Mouse (Mus musculus) CH12.LX (cell line): Measurements from ENCODE around the gene Sv2a. TPM values are rescaled to one million over a fixed set of nuclear protein-coding genes. Genes with fewer than 3 reads are reported as not detected.

Experiments
- DNase-seq: peaks from one replicate; pipeline ENCODE4 v3.0.0-alpha.2; 2013; ENCODE audit errors: extremely low read depth
- H3K27ac ChIP-seq: 2 replicates; pipeline ENCODE4 v1.5.1; 2012; ENCODE audit warnings: low read depth, mild to moderate bottlenecking, control low read depth, moderate library complexity; ENCODE audit not compliant: insufficient read depth
- H3K27me3 ChIP-seq: replicated peaks from 2 replicates; pipeline ENCODE3; 2012; ENCODE audit warnings: inconsistent platforms
- H3K36me3 ChIP-seq, 2 experiments: replicated peaks in 1 of 2; 2 replicates each; pipeline versions ENCODE3 to v1.6.1; 2012; ENCODE audit warnings: inconsistent platforms in 1 of 2, low read length in 1 of 2, mild to moderate bottlenecking in 1 of 2, mixed read lengths in 1 of 2, moderate library complexity in 1 of 2; ENCODE audit not compliant: control insufficient read depth in 1 of 2, insufficient read depth in 1 of 2
- H3K4me1 ChIP-seq, 2 experiments: 2 replicates each; pipeline ENCODE4 v1.6.1; 2012; ENCODE audit warnings: inconsistent platforms in 1 of 2, moderate library complexity in 1 of 2; ENCODE audit not compliant: insufficient read depth in 2 of 2, control insufficient read depth in 1 of 2
- H3K4me2 ChIP-seq: 2 replicates; pipeline ENCODE4 v1.6.1; 2012; ENCODE audit warnings: low read depth, mild to moderate bottlenecking, control low read depth; ENCODE audit not compliant: poor library complexity, insufficient read depth, severe bottlenecking
- H3K4me3 ChIP-seq, 3 experiments: fragments of 150-350 bp in 1 of 3; sonication (generic) in 1 of 3; replicated peaks in 1 of 3; 2 replicates each; pipeline versions ENCODE3 to v1.5.1; 2011 to 2012; ENCODE audit warnings: low read depth in 2 of 3, low read length in 2 of 3, mild to moderate bottlenecking in 2 of 3, moderate library complexity in 2 of 3, control low read depth in 1 of 3, improper control_type of control experiment in 1 of 3, inconsistent platforms in 1 of 3, mixed read lengths in 1 of 3; ENCODE audit not compliant: poor library complexity in 1 of 3
- H3K79me2 ChIP-seq: replicated peaks from 2 replicates; pipeline ENCODE4 v1.6.1; 2012; ENCODE audit warnings: mild to moderate bottlenecking, moderate library complexity; ENCODE audit not compliant: control insufficient read depth, poor library complexity, insufficient read depth, severe bottlenecking; ENCODE audit errors: extremely low read depth
- H3K9ac ChIP-seq: 2 replicates; pipeline ENCODE4 v1.6.1; 2012; ENCODE audit warnings: low read depth, mild to moderate bottlenecking, control low read depth, moderate library complexity; ENCODE audit not compliant: insufficient read depth
- H3K9me3 ChIP-seq: replicated peaks from 2 replicates; pipeline ENCODE3; 2012; ENCODE audit warnings: low read length, inconsistent platforms, mixed read lengths
- BHLHE40 ChIP-seq: IDR thresholded peaks from 2 replicates; pipeline ENCODE4 v1.6.1; 2011; ENCODE audit warnings: mild to moderate bottlenecking, low read depth, low read length, improper control_type of control experiment
- CHD1 ChIP-seq: IDR thresholded peaks from 2 replicates; pipeline ENCODE4 v1.6.1; 2012; ENCODE audit warnings: low read depth, low read length, improper control_type of control experiment, inconsistent platforms
- CHD2 ChIP-seq: IDR thresholded peaks from 2 replicates; pipeline ENCODE4 v1.6.1; 2011; ENCODE audit warnings: low read length, improper control_type of control experiment
- CTCF ChIP-seq, 2 experiments: IDR thresholded peaks in 1 of 2; conservative IDR thresholded peaks in 1 of 2; 2 replicates each; pipeline ENCODE4 v1.5.1; 2011 to 2012; ENCODE audit warnings: low read depth in 2 of 2, low read length in 2 of 2, improper control_type of control experiment in 1 of 2, inconsistent platforms in 1 of 2, mild to moderate bottlenecking in 1 of 2, moderate library complexity in 1 of 2
- EP300 ChIP-seq: IDR thresholded peaks from 2 replicates; pipeline ENCODE4 v1.6.1; 2011; ENCODE audit warnings: low read length, improper control_type of control experiment
- JUND ChIP-seq: conservative IDR thresholded peaks from 2 replicates; pipeline ENCODE4 v1.6.1; 2011; ENCODE audit warnings: low read depth, low read length, improper control_type of control experiment
- MAX ChIP-seq: IDR thresholded peaks from 2 replicates; pipeline ENCODE4 v1.6.1; 2011; ENCODE audit warnings: low read length, improper control_type of control experiment
- MAZ ChIP-seq: IDR thresholded peaks from 2 replicates; pipeline ENCODE4 v1.6.1; 2012; ENCODE audit warnings: low read depth, mild to moderate bottlenecking, inconsistent platforms, low read length, improper control_type of control experiment, moderate library complexity
- MEF2A ChIP-seq: IDR thresholded peaks from 2 replicates; pipeline ENCODE4 v1.6.1; 2014; ENCODE audit warnings: low read depth, mild to moderate bottlenecking, inconsistent platforms, low read length, improper control_type of control experiment, borderline replicate concordance
- NELFE ChIP-seq: IDR thresholded peaks from 2 replicates; pipeline ENCODE4 v1.6.1; 2011; ENCODE audit warnings: low read depth, low read length, improper control_type of control experiment
- RAD21 ChIP-seq: IDR thresholded peaks from 2 replicates; pipeline ENCODE4 v1.6.1; 2011; ENCODE audit warnings: low read depth, mild to moderate bottlenecking, low read length, improper control_type of control experiment, moderate library complexity
- RCOR1 ChIP-seq: conservative IDR thresholded peaks from 2 replicates; pipeline ENCODE4 v1.6.1; 2012; ENCODE audit warnings: low read depth, mild to moderate bottlenecking, inconsistent platforms, low read length, improper control_type of control experiment
- SMC3 ChIP-seq: IDR thresholded peaks from 2 replicates; pipeline ENCODE4 v1.6.1; 2011; ENCODE audit warnings: low read depth, low read length, improper control_type of control experiment
- USF1 ChIP-seq: IDR thresholded peaks from 2 replicates; pipeline ENCODE4 v1.6.1; 2014; ENCODE audit warnings: low read depth, mild to moderate bottlenecking, inconsistent platforms, low read length, improper control_type of control experiment
- ZC3H11A ChIP-seq: IDR thresholded peaks from 2 replicates; pipeline ENCODE4 v1.6.1; 2012; ENCODE audit warnings: low read depth, mild to moderate bottlenecking, inconsistent platforms, low read length, improper control_type of control experiment
- dilution Hi-C: fragments of 300-500 bp; cut with MboI; formaldehyde crosslinking; loops from 2 replicates; pipeline ENCODE4 v1.14.3; 2020; ENCODE audit warnings: low sequenced_read_pairs; ENCODE audit not compliant: extremely low pct_unique_long_range_greater_than_20kb, extremely low pct_ligation_motif_present
- in situ Hi-C: fragments of 300-500 bp; cut with MboI; formaldehyde crosslinking; loops from 3 replicates; pipeline ENCODE4 v1.14.3; 2019; ENCODE audit warnings: low sequenced_read_pairs, low pct_ligation_motif_present, low pct_unique_long_range_greater_than_20kb, mixed read lengths
- polyA plus RNA-seq: library from polyadenylated mRNA; unstranded; fragments of >175 nt; gene quantifications from 2 replicates; pipeline ENCODE4 v1.2.1, GENCODE M21; 2012; ENCODE audit warnings: low read depth; ENCODE audit not compliant: insufficient read length
- total RNA-seq, 2 experiments: library from RNA; depleted of rRNA; stranded (reverse); fragments of 300-350 nt in 1 of 2; fragments of >200 nt in 1 of 2; gene quantifications; 2 replicates each; pipeline ENCODE4 v1.2.3; 2012 to 2014

The Sv2a gene
- total and polyA plus RNA-seq, 3 experiments, result 1.1 to 6.7 (median 4.0) TPM

- no peak for DNase-seq
- Histone ChIP-seq H3K36me3 (no peaks in the 10 kb centered on the region), H3K79me2 (no peaks in the 10 kb centered on the region), H3K4me2 (no peak overlapping the region), H3K9me3 (peaks cover 3% of the 10 kb centered on the region), H3K27ac (no peak overlapping the region), H3K4me3 (no peak overlapping the region), H3K4me1 (no peaks in the 10 kb centered on the region), H3K9ac (no peak overlapping the region), H3K27me3 (peaks cover 2% of the 10 kb centered on the region)
- dilution Hi-C loops, result no loop called here
- TF ChIP-seq RAD21, result peak; percentile 52
- no peak for TF ChIP-seq MAZ
- peak in 1 of 2 experiments; percentile 52; a peak in 2 of 4 replicates for TF ChIP-seq CTCF (conservative IDR thresholded peaks at IDR 0.05 in 1 of 2, IDR thresholded peaks at IDR 0.05 in 1 of 2; ENCODE audit: low read depth in 2 of 2, low read length in 2 of 2)
- TF ChIP-seq EP300, result no peak
- in situ Hi-C loops, result no loop called here
Observed at GRCm38 (mm10) chr3:96207819-96208218, 26.9 kb downstream of the Sv2a start.

- H3K4me3 ChIP-seq, result no peak overlapping the region
- H3K9ac ChIP-seq, result no peak overlapping the region
- peaks cover 3% of the 10 kb centered on the region for H3K9me3 ChIP-seq
- dilution Hi-C loops (no loop called here), in situ Hi-C loops (no loop called here)
- no peak for DNase-seq
- no peaks in the 10 kb centered on the region for H3K79me2 ChIP-seq
- peaks cover 2% of the 10 kb centered on the region for H3K27me3 ChIP-seq
- no peak overlapping the region for H3K4me2 ChIP-seq
- H3K4me1 ChIP-seq, result no peaks in the 10 kb centered on the region
- no peak for TF ChIP-seq BHLHE40
- TF ChIP-seq CHD2, result no peak
- TF ChIP-seq USF1, result no peak
- no peak for TF ChIP-seq ZC3H11A
- peak in 1 of 2 experiments; percentile 24; a peak in 1 of 4 replicates for TF ChIP-seq CTCF (conservative IDR thresholded peaks at IDR 0.05 in 1 of 2, IDR thresholded peaks at IDR 0.05 in 1 of 2; ENCODE audit: low read depth in 2 of 2, low read length in 2 of 2)
- TF ChIP-seq MEF2A, result no peak
- no peak for TF ChIP-seq NELFE
- H3K27ac ChIP-seq, result no peak overlapping the region
- no peaks in the 10 kb centered on the region for H3K36me3 ChIP-seq
Observed at GRCm38 (mm10) chr3:96209242-96209641, 28.3 kb downstream of the Sv2a start.

GRCm38 (mm10) chr3:96219191-96219641, 38.3 kb downstream of the Sv2a start:
- DNase-seq, result peak; percentile 71
- Histone ChIP-seq H3K36me3 (no peaks in the 10 kb centered on the region), H3K4me1 (peaks cover 2 to 27% of the 10 kb centered on the region in 2 experiments; a peak in 3 of 4 replicates), H3K9ac (peak overlapping the region; percentile 99), H3K4me2 (peak overlapping the region; percentile 86), H3K79me2 (peaks cover 14% of the 10 kb centered on the region), H3K4me3 (peak overlapping the region; percentile 62 to 75 (median 73)), H3K27me3 (no peaks in the 10 kb centered on the region), H3K9me3 (no peaks in the 10 kb centered on the region), H3K27ac (peak overlapping the region; percentile 42; the same call in 1 of the 2 replicates)
- dilution Hi-C loops, result no loop called here
- in situ Hi-C loops, result no loop called here
- TF ChIP-seq CHD2, result 0 out of 2 replicates have a peak, but pooled peaks have one; percentile 3
- TF ChIP-seq RCOR1, result no peak
- TF ChIP-seq MEF2A, result no peak
- TF ChIP-seq USF1, result no peak
- peak; percentile 71 for TF ChIP-seq RAD21
- TF ChIP-seq JUND, result no peak
- TF ChIP-seq CHD1, result peak; percentile 8; the same call in 1 of the 2 replicates
- TF ChIP-seq CTCF (conservative IDR thresholded peaks at IDR 0.05 in 1 of 2, IDR thresholded peaks at IDR 0.05 in 1 of 2; ENCODE audit: low read depth in 2 of 2, low read length in 2 of 2), result peak in 1 of 2 experiments; percentile 72; a peak in 2 of 4 replicates
- peak; percentile 59 for TF ChIP-seq SMC3
- TF ChIP-seq MAX, result no peak
